In the genomic region with DNA sequence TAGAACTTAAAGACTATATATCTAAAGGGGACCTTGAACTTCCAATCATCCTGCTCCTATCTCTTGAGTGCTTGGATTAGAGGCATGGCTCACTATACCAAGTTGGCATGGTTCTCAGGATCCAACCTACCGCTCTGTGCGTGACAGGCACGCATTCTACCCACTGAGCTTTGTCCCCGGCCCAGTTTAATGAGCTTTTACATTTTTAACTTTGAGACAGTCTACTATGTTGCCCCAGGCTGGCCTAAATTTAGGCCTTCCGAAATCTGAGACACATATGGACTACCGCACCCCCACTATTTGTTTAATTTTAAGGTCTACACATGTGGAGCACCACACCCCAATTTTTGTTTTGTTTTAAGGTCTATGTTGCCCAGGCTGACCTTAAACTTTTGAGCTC, we compare ENCODE assay signal across 29 mouse cellular contexts. TPM values are rescaled to one million over a fixed set of nuclear protein-coding genes. Genes with fewer than 3 reads are reported as not detected.
DNase-seq lines count a peak whose midpoint lies in the region; ATAC-seq and TF ChIP-seq lines count a peak whose summit lies in the region.
"Had no signal": no experiment of that assay in that cellular context is flagged by ENCODE, and none has a peak within 500 bp of the region (broad histone marks: within the 10 kb centered on the region; RNA-seq: fewer than 3 reads in every experiment).

No protein-coding gene starts in this region.

- ATAC-seq in liver, embryonic 12.5 days = no peak
- ATAC-seq: forebrain, embryonic 14.5 days; forebrain, postnatal 0 days; Patski had no signal

- H3K27me3 ChIP-seq in liver, embryonic 12.5 days (replicated peaks) = peaks cover 8% of the 10 kb centered on the region; the same call in 1 of the 2 replicates
- peaks cover 12% of the 10 kb centered on the region; the same call in 1 of the 2 replicates for H3K27me3 ChIP-seq in embryonic facial prominence, embryonic 10.5 days (replicated peaks; ENCODE audit: low read depth, poor library complexity, severe bottlenecking)
- H3K27me3 ChIP-seq: embryonic facial prominence, embryonic 12.5 days; embryonic facial prominence, embryonic 15.5 days; hindbrain, embryonic 12.5 days; hindbrain, embryonic 15.5 days; Patski had no signal

- intact Hi-C loops in gastrocnemius, adult 2 months (cut with DNase I) = loop anchor here (10.0 kb wide), 1 partner anchor 236 kb away; no protein-coding TSS in a partner anchor

- H3K4me1 ChIP-seq in liver, embryonic 12.5 days = peaks cover 32% of the 10 kb centered on the region
- peaks cover 31% of the 10 kb centered on the region for H3K4me1 ChIP-seq in embryonic facial prominence, embryonic 10.5 days

- peak; percentile 0 for DNase-seq in gastrocnemius, postnatal 10 days
- DNase-seq in gastrocnemius, adult 2 months = no peak
- DNase-seq in liver = peak; percentile 2
- no peak for DNase-seq in embryonic facial prominence, embryonic 10.5 days (ENCODE audit: low spot score)
- peak; percentile 19 for DNase-seq in testis, postnatal 10 days (ENCODE audit: low spot score)
- DNase-seq in Muller cell, postnatal 12 days (ENCODE audit: inconsistent ontology term) = no peak
- DNase-seq: adrenal gland, postnatal 10 days; adrenal gland, postnatal 36 days; cerebellum, adult 18-20 months; cerebellum, adult 9-10 months; cerebellum, postnatal 14 days; forebrain, postnatal 0 days; gastrocnemius, postnatal 36 days had no signal

- no peak overlapping the region for H3K4me3 ChIP-seq in gastrocnemius, adult 2 months
- H3K4me3 ChIP-seq in liver, embryonic 12.5 days = no peak overlapping the region
- H3K4me3 ChIP-seq in embryonic facial prominence, embryonic 10.5 days = no peak overlapping the region
- H3K4me3 ChIP-seq: embryonic facial prominence, embryonic 12.5 days; embryonic facial prominence, embryonic 15.5 days; heart, embryonic 13.5 days; hindbrain, embryonic 12.5 days; hindbrain, embryonic 15.5 days had no signal

- H3K9ac ChIP-seq in liver, embryonic 12.5 days = no peak overlapping the region
- H3K9ac ChIP-seq: embryonic facial prominence, embryonic 12.5 days; embryonic facial prominence, embryonic 15.5 days; forebrain, postnatal 0 days; heart, embryonic 13.5 days; hindbrain, embryonic 12.5 days; hindbrain, embryonic 15.5 days had no signal

- H3K27ac ChIP-seq in gastrocnemius, adult 2 months = no peak overlapping the region
- H3K27ac ChIP-seq in liver, embryonic 12.5 days = no peak overlapping the region
- peak overlapping the region; percentile 86 for H3K27ac ChIP-seq in embryonic facial prominence, embryonic 10.5 days (replicated peaks)
- H3K27ac ChIP-seq: embryonic facial prominence, embryonic 12.5 days; embryonic facial prominence, embryonic 15.5 days; heart, embryonic 13.5 days; hindbrain, embryonic 12.5 days; hindbrain, embryonic 15.5 days had no signal

- H3K9me3 ChIP-seq in liver, embryonic 12.5 days (replicated peaks) = no peaks in the 10 kb centered on the region
- H3K9me3 ChIP-seq in embryonic facial prominence, embryonic 10.5 days = no peaks in the 10 kb centered on the region
- H3K9me3 ChIP-seq: embryonic facial prominence, embryonic 12.5 days; embryonic facial prominence, embryonic 15.5 days; heart, embryonic 13.5 days; hindbrain, embryonic 12.5 days; hindbrain, embryonic 15.5 days had no signal

- 90% methylated on average over 6 of the region's 6 CpGs for WGBS in liver, embryonic 12.5 days (ENCODE audit: insufficient replicate concordance)
- 95% methylated on average over 6 of the region's 6 CpGs for WGBS in embryonic facial prominence, embryonic 10.5 days

- no peak for TF ChIP-seq CTCF in gastrocnemius, adult 2 months (IDR thresholded peaks at IDR 0.05)

- H3K36me3 ChIP-seq in liver, embryonic 12.5 days = peaks cover 26% of the 10 kb centered on the region
- H3K36me3 ChIP-seq in embryonic facial prominence, embryonic 10.5 days (replicated peaks) = peaks cover 5% of the 10 kb centered on the region; the same call in 1 of the 2 replicates
- H3K36me3 ChIP-seq: embryonic facial prominence, embryonic 15.5 days; hindbrain, embryonic 15.5 days had no signal

- H3K4me2 ChIP-seq in liver, embryonic 12.5 days = no peak overlapping the region
- H3K4me2 ChIP-seq: embryonic facial prominence, embryonic 12.5 days; embryonic facial prominence, embryonic 15.5 days; heart, embryonic 13.5 days; hindbrain, embryonic 12.5 days; hindbrain, embryonic 15.5 days had no signal

RNA-seq across cellular contexts. Expression of a gene that starts 2.4 kb away (rescaled TPM):
- total RNA-seq in gastrocnemius, postnatal 10 days (2021) = under 1 TPM in 1 of 2 experiments, not detected in 1; 0.14 TPM
- total RNA-seq in gastrocnemius, adult 2 months (2021) = not detected
- polyA plus RNA-seq in liver, embryonic 12.5 days (2016; fragmentation: Nextera tagmentation; extraction: Ambion mirVana) = not detected in 2 replicates
- polyA plus RNA-seq in embryonic facial prominence, embryonic 10.5 days (2016; fragmentation: Nextera tagmentation; extraction: Ambion mirVana) = not detected in 2 replicates
- total RNA-seq: adrenal gland, adult 18-20 months; adrenal gland, postnatal 10 days; adrenal gland, postnatal 36 days; gastrocnemius, adult 8-10 months; gastrocnemius, postnatal 36 days; granulocyte monocyte progenitor cell, adult 5-6 weeks; heart, adult 8-10 months; heart, postnatal 25 days; hematopoietic stem cell, adult 5-6 weeks had no signal
- polyA plus RNA-seq: embryonic facial prominence, embryonic 12.5 days; embryonic facial prominence, embryonic 15.5 days; forebrain, embryonic 11.5 days; forebrain, embryonic 14.5 days; forebrain, postnatal 0 days; heart, embryonic 13.5 days; heart, embryonic 16.5 days; hindbrain, embryonic 12.5 days; hindbrain, embryonic 15.5 days had no signal

RNA-seq across cellular contexts. Expression of a gene that starts 23.4 kb away (rescaled TPM):
- total RNA-seq in gastrocnemius, postnatal 10 days (2021) = 100 to 1,000 TPM in 1 of 2 experiments, 10 to 100 TPM in 1; 94.7 to 106 TPM
- 10 to 100 TPM; 44.5 to 61.3 TPM for total RNA-seq in gastrocnemius, adult 2 months (2021)
- 169 and 172 TPM in 2 replicates for polyA plus RNA-seq in liver, embryonic 12.5 days (2016; fragmentation: Nextera tagmentation; extraction: Ambion mirVana)
- 212 and 222 TPM in 2 replicates for polyA plus RNA-seq in embryonic facial prominence, embryonic 10.5 days (2016; fragmentation: Nextera tagmentation; extraction: Ambion mirVana)

RNA-seq across cellular contexts. Expression of a gene that starts 23.6 kb away (rescaled TPM):
- 10 to 100 TPM; 13.1 to 18.0 TPM for total RNA-seq in gastrocnemius, postnatal 10 days (2021)
- 1 to 10 TPM; 1.8 to 4.0 TPM for total RNA-seq in gastrocnemius, adult 2 months (2021)
- polyA plus RNA-seq in liver, embryonic 12.5 days (2016; fragmentation: Nextera tagmentation; extraction: Ambion mirVana) = 45.8 and 46.6 TPM in 2 replicates
- polyA plus RNA-seq in embryonic facial prominence, embryonic 10.5 days (2016; fragmentation: Nextera tagmentation; extraction: Ambion mirVana) = 55.8 and 75.8 TPM in 2 replicates

Comparison
In these comparisons a context has a peak if more than half of its experiments do, and no peak if none do; other contexts are left out.
1. DNase-seq: peak in gastrocnemius, postnatal 10 days (single experiment), liver (single experiment) and testis, postnatal 10 days (single experiment); none in gastrocnemius, adult 2 months (single experiment), embryonic facial prominence, embryonic 10.5 days (single experiment) and Muller cell, postnatal 12 days (single experiment).